In genomic region chr8:118274243-118274642, GRCm38 (mm10) we compare ENCODE assay signal across 17 mouse cellular contexts. TPM values are rescaled to one million over a fixed set of nuclear protein-coding genes. Genes with fewer than 3 reads are reported as not detected.
DNase-seq lines count a peak whose midpoint lies in the region; ATAC-seq lines count a peak whose summit lies in the region.
"Had no signal": no experiment of that assay in that cellular context is flagged by ENCODE, and none has a peak within 500 bp of the region (broad histone marks: within the 10 kb centered on the region; RNA-seq: fewer than 3 reads in every experiment).

No protein-coding gene starts in this region.

- H3K4me3 ChIP-seq in forebrain, embryonic 13.5 days: no peak overlapping the region
- no peak overlapping the region for H3K4me3 ChIP-seq in forebrain, embryonic 10.5 days
- H3K4me3 ChIP-seq in midbrain, embryonic 12.5 days: no peak overlapping the region
- H3K4me3 ChIP-seq in midbrain, embryonic 15.5 days: no peak overlapping the region
- no peak overlapping the region for H3K4me3 ChIP-seq in midbrain, embryonic 14.5 days (replicated peaks; ENCODE audit: low read depth, low read length)
- H3K4me3 ChIP-seq: embryonic facial prominence, embryonic 15.5 days; erythroblast, embryonic 14.5 days; gastrocnemius, adult 2 months; heart, embryonic 12.5 days; hindbrain, embryonic 10.5 days had no signal

- 0 out of 2 replicates have a peak overlapping the region, but pooled peaks have one; percentile 8 for H3K27ac ChIP-seq in forebrain, embryonic 13.5 days
- H3K27ac ChIP-seq in forebrain, embryonic 10.5 days: no peak overlapping the region
- peak overlapping the region; percentile 7; the same call in 1 of the 2 replicates for H3K27ac ChIP-seq in midbrain, embryonic 12.5 days (replicated peaks)
- H3K27ac ChIP-seq in midbrain, embryonic 15.5 days: no peak overlapping the region
- H3K27ac ChIP-seq in midbrain, embryonic 14.5 days (replicated peaks; ENCODE audit: low read depth, low read length): 0 out of 2 replicates have a peak overlapping the region, but pooled peaks have one; percentile 2
- H3K27ac ChIP-seq: embryonic facial prominence, embryonic 15.5 days; gastrocnemius, adult 2 months; hindbrain, embryonic 10.5 days; hindbrain, embryonic 14.5 days had no signal

- H3K9ac ChIP-seq in forebrain, embryonic 13.5 days: no peak overlapping the region
- no peak overlapping the region for H3K9ac ChIP-seq in midbrain, embryonic 12.5 days (replicated peaks)
- H3K9ac ChIP-seq in midbrain, embryonic 15.5 days: no peak overlapping the region
- no peak overlapping the region for H3K9ac ChIP-seq in midbrain, embryonic 14.5 days (replicated peaks; ENCODE audit: low read length)
- H3K9ac ChIP-seq: embryonic facial prominence, embryonic 15.5 days; heart, embryonic 12.5 days; hindbrain, embryonic 14.5 days had no signal

- no peaks in the 10 kb centered on the region for H3K36me3 ChIP-seq in forebrain, embryonic 13.5 days (ENCODE audit: poor library complexity, severe bottlenecking)
- no peaks in the 10 kb centered on the region for H3K36me3 ChIP-seq in forebrain, embryonic 10.5 days (replicated peaks)
- no peaks in the 10 kb centered on the region for H3K36me3 ChIP-seq in midbrain, embryonic 12.5 days
- H3K36me3 ChIP-seq in midbrain, embryonic 15.5 days (replicated peaks): no peaks in the 10 kb centered on the region
- no peaks in the 10 kb centered on the region for H3K36me3 ChIP-seq in midbrain, embryonic 14.5 days (ENCODE audit: control insufficient read depth, insufficient read depth, low read length)
- H3K36me3 ChIP-seq: embryonic facial prominence, embryonic 15.5 days; heart, embryonic 12.5 days; hindbrain, embryonic 10.5 days had no signal

- no peak for DNase-seq in forebrain, embryonic 10.5 days (ENCODE audit: extremely low spot score, low spot score)
- DNase-seq in R1 (ENCODE audit: low read depth, low spot score): peak; percentile 13
- DNase-seq in midbrain, embryonic 14.5 days: peak; percentile 70
- no peak for DNase-seq in kidney, postnatal 36 days
- DNase-seq: gastrocnemius, postnatal 25 days had no signal

- H3K9me3 ChIP-seq in forebrain, embryonic 13.5 days (replicated peaks): no peaks in the 10 kb centered on the region
- no peaks in the 10 kb centered on the region for H3K9me3 ChIP-seq in forebrain, embryonic 10.5 days
- H3K9me3 ChIP-seq in midbrain, embryonic 12.5 days: no peaks in the 10 kb centered on the region
- H3K9me3 ChIP-seq in midbrain, embryonic 15.5 days: no peaks in the 10 kb centered on the region
- H3K9me3 ChIP-seq in midbrain, embryonic 14.5 days (ENCODE audit: control insufficient read depth, low read length): no peaks in the 10 kb centered on the region
- H3K9me3 ChIP-seq: embryonic facial prominence, embryonic 15.5 days; heart, embryonic 12.5 days; hindbrain, embryonic 10.5 days had no signal

- no peak overlapping the region; the same call in 1 of the 2 replicates for H3K4me2 ChIP-seq in forebrain, embryonic 13.5 days
- H3K4me2 ChIP-seq in midbrain, embryonic 12.5 days (replicated peaks): 0 out of 2 replicates have a peak overlapping the region, but pooled peaks have one; percentile 2
- H3K4me2 ChIP-seq in midbrain, embryonic 15.5 days: no peak overlapping the region
- H3K4me2 ChIP-seq in midbrain, embryonic 14.5 days (ENCODE audit: low read length): 0 out of 2 replicates have a peak overlapping the region, but pooled peaks have one; percentile 9
- H3K4me2 ChIP-seq: embryonic facial prominence, embryonic 15.5 days; heart, embryonic 12.5 days; hindbrain, embryonic 14.5 days had no signal

- ATAC-seq in forebrain, embryonic 13.5 days: no peak
- ATAC-seq in midbrain, embryonic 12.5 days (ENCODE audit: low FRiP score, low read depth): peak; percentile 42; the same call in 1 of the 2 replicates
- ATAC-seq in midbrain, embryonic 15.5 days (replicated peaks): no peak
- no peak; the same call in 1 of the 2 replicates for ATAC-seq in midbrain, embryonic 14.5 days (ENCODE audit: low FRiP score, low TSS enrichment)
- ATAC-seq: inflammation-experienced regulatory T-cells, adult 6 months had no signal

- H3K27me3 ChIP-seq in forebrain, embryonic 13.5 days: no peaks in the 10 kb centered on the region
- no peaks in the 10 kb centered on the region for H3K27me3 ChIP-seq in forebrain, embryonic 10.5 days (ENCODE audit: poor library complexity, severe bottlenecking)
- peaks cover 4% of the 10 kb centered on the region; the same call in 1 of the 2 replicates for H3K27me3 ChIP-seq in midbrain, embryonic 12.5 days
- no peaks in the 10 kb centered on the region for H3K27me3 ChIP-seq in midbrain, embryonic 15.5 days (replicated peaks)
- no peaks in the 10 kb centered on the region for H3K27me3 ChIP-seq in midbrain, embryonic 14.5 days (ENCODE audit: control insufficient read depth, insufficient read depth, low read length)
- H3K27me3 ChIP-seq: CH12.LX; embryonic facial prominence, embryonic 15.5 days; heart, embryonic 12.5 days; Patski had no signal

- peaks cover 25% of the 10 kb centered on the region for H3K4me1 ChIP-seq in forebrain, embryonic 13.5 days
- H3K4me1 ChIP-seq in forebrain, embryonic 10.5 days: peaks cover 13% of the 10 kb centered on the region; the same call in 1 of the 2 replicates
- peaks cover 15% of the 10 kb centered on the region for H3K4me1 ChIP-seq in midbrain, embryonic 12.5 days
- peaks cover 11% of the 10 kb centered on the region; the same call in 1 of the 2 replicates for H3K4me1 ChIP-seq in midbrain, embryonic 15.5 days
- H3K4me1 ChIP-seq in midbrain, embryonic 14.5 days (ENCODE audit: control insufficient read depth, insufficient read depth, low read length): peaks cover 3% of the 10 kb centered on the region; the same call in 1 of the 2 replicates

- WGBS in forebrain, embryonic 13.5 days: 50% methylated on average over 9 of the region's 9 CpGs
- 81% methylated on average over 9 of the region's 9 CpGs for WGBS in forebrain, embryonic 10.5 days
- 54% methylated on average over 9 of the region's 9 CpGs for WGBS in midbrain, embryonic 12.5 days
- WGBS in midbrain, embryonic 15.5 days: 28% methylated on average over 9 of the region's 9 CpGs
- 26% methylated on average over 9 of the region's 9 CpGs for WGBS in midbrain, embryonic 14.5 days

RNA-seq across cellular contexts. Expression of gene Cdh13, which starts 9.3 kb away (rescaled TPM):
- 36.1 and 49.5 TPM in 2 replicates for polyA plus RNA-seq in forebrain, embryonic 13.5 days (2015; fragmentation: Nextera tagmentation; extraction: Ambion mirVana)
- 3.3 and 3.7 TPM in 2 replicates for polyA plus RNA-seq in forebrain, embryonic 10.5 days (2016; fragmentation: Nextera tagmentation; extraction: Ambion mirVana)
- 14.2 and 18.8 TPM in 2 replicates for polyA plus RNA-seq in midbrain, embryonic 12.5 days (2016; fragmentation: Nextera tagmentation; extraction: Ambion mirVana)
- 110 TPM in 2 replicates for polyA plus RNA-seq in midbrain, embryonic 15.5 days (2015; fragmentation: Nextera tagmentation; extraction: Ambion mirVana)
- 131 and 143 TPM in 2 replicates for polyA plus RNA-seq in midbrain, embryonic 14.5 days (2014; fragmentation: Nextera tagmentation; extraction: Ambion mirVana)
- polyA plus RNA-seq: erythroblast, embryonic 14.5 days had no signal

Comparison
In these comparisons a context has a peak if more than half of its experiments do, and no peak if none do; other contexts are left out.
1. H3K27ac ChIP-seq: peak in forebrain, embryonic 13.5 days (single experiment), midbrain, embryonic 12.5 days (single experiment) and midbrain, embryonic 14.5 days (single experiment); none in forebrain, embryonic 10.5 days (single experiment) and midbrain, embryonic 15.5 days (single experiment).
2. H3K4me2 ChIP-seq: peak in midbrain, embryonic 12.5 days (single experiment) and midbrain, embryonic 14.5 days (single experiment); none in forebrain, embryonic 13.5 days (single experiment) and midbrain, embryonic 15.5 days (single experiment).
3. DNase-seq: peak in R1 (single experiment) and midbrain, embryonic 14.5 days (single experiment); none in forebrain, embryonic 10.5 days (single experiment) and kidney, postnatal 36 days (0 of 2).